In genomic region chr12:30228004-30228403, GRCm38 (mm10) we compare ENCODE assay signal across 20 mouse cellular contexts.
"Had no signal": no experiment of that assay in that cellular context is flagged by ENCODE, and none has a peak within 500 bp of the region (broad histone marks: within the 10 kb centered on the region; RNA-seq: fewer than 3 reads in every experiment).

No protein-coding gene starts in this region.

- H3K9me3 ChIP-seq: limb, embryonic 12.5 days; limb, embryonic 15.5 days; midbrain, embryonic 12.5 days; midbrain, embryonic 15.5 days; neural tube, embryonic 13.5 days; stomach, embryonic 15.5 days had no signal

- DNase-seq: kidney, adult 2 months; kidney, postnatal 10 days; kidney, postnatal 36 days; layer of hippocampus, postnatal 36 days; liver, postnatal 0 days; lung, embryonic 14.5 days; right cerebral cortex, postnatal 14 days; spleen, adult 18-20 months; thymus, postnatal 25 days had no signal

- H3K4me1 ChIP-seq: limb, embryonic 12.5 days; limb, embryonic 15.5 days; midbrain, embryonic 12.5 days; neural tube, embryonic 13.5 days; stomach, embryonic 15.5 days had no signal

- H3K27ac ChIP-seq: limb, embryonic 12.5 days; limb, embryonic 15.5 days; liver, embryonic 14.5 days; macrophage; midbrain, embryonic 12.5 days; midbrain, embryonic 15.5 days; neural tube, embryonic 13.5 days; stomach, embryonic 15.5 days had no signal

- H3K9ac ChIP-seq: limb, embryonic 12.5 days; limb, embryonic 15.5 days; liver, embryonic 14.5 days; liver, postnatal 0 days; lung, embryonic 14.5 days; midbrain, embryonic 12.5 days; midbrain, embryonic 15.5 days; neural tube, embryonic 13.5 days; stomach, embryonic 15.5 days had no signal

- H3K27me3 ChIP-seq: limb, embryonic 12.5 days; limb, embryonic 15.5 days; midbrain, embryonic 15.5 days; neural tube, embryonic 13.5 days; stomach, embryonic 15.5 days had no signal

- ATAC-seq: intestine, postnatal 0 days; liver, postnatal 0 days; lung, postnatal 0 days; midbrain, embryonic 15.5 days had no signal

- H3K4me2 ChIP-seq: limb, embryonic 12.5 days; limb, embryonic 15.5 days; liver, embryonic 11.5 days; lung, embryonic 14.5 days; midbrain, embryonic 12.5 days; midbrain, embryonic 15.5 days; neural tube, embryonic 13.5 days; stomach, embryonic 15.5 days had no signal

- H3K4me3 ChIP-seq: limb, embryonic 12.5 days; limb, embryonic 15.5 days; midbrain, embryonic 12.5 days; midbrain, embryonic 15.5 days; neural tube, embryonic 13.5 days; stomach, embryonic 15.5 days had no signal

- H3K36me3 ChIP-seq: limb, embryonic 12.5 days; limb, embryonic 15.5 days; midbrain, embryonic 12.5 days; midbrain, embryonic 15.5 days; neural tube, embryonic 13.5 days; stomach, embryonic 15.5 days had no signal
